Mouse (Mus musculus) midbrain, postnatal 0 days (tissue): ENCODE data around the gene Dennd6a. TPM values are rescaled to one million over a fixed set of nuclear protein-coding genes. Genes with fewer than 3 reads are reported as not detected.

Experiments
- ATAC-seq: fragments of 200-750 bp; cut with Nextera tagmentation; 2 replicates; pipeline ENCODE4 v1.8.0; 2017; ENCODE audit warnings: moderate number of reproducible peaks, mild to moderate bottlenecking, moderate TSS enrichment, moderate library complexity; ENCODE audit not compliant: low FRiP score
- DNase-seq: peaks from one replicate; pipeline ENCODE4 v3.0.0-alpha.2; 2015; ENCODE audit warnings: low spot score
- H3K27ac ChIP-seq: fragments of 300-500 bp; sonication (generic); 2 replicates; pipeline ENCODE4 v1.5.1; 2014; ENCODE audit warnings: low read depth, mild to moderate bottlenecking, low read length, mixed read lengths
- H3K27me3 ChIP-seq: fragments of 300-500 bp; sonication (generic); 2 replicates; pipeline ENCODE4 v1.6.1; 2014; ENCODE audit warnings: low read length, control low read depth, mixed read lengths; ENCODE audit not compliant: insufficient read depth
- H3K36me3 ChIP-seq: fragments of 300-500 bp; sonication (generic); 2 replicates; pipeline ENCODE4 v1.6.1; 2014; ENCODE audit warnings: low read length, control low read depth, mixed read lengths; ENCODE audit not compliant: insufficient read depth
- H3K4me1 ChIP-seq: fragments of 300-500 bp; sonication (generic); 2 replicates; pipeline ENCODE4 v1.6.1; 2014; ENCODE audit warnings: mild to moderate bottlenecking, control low read depth, antibody characterized with exemption, low read length, mixed read lengths; ENCODE audit not compliant: insufficient read depth
- H3K4me2 ChIP-seq: fragments of 300-500 bp; sonication (generic); 2 replicates; pipeline ENCODE4 v1.6.1; 2014; ENCODE audit warnings: low read depth, mild to moderate bottlenecking, low read length, mixed read lengths; ENCODE audit not compliant: poor library complexity, severe bottlenecking
- H3K4me3 ChIP-seq: fragments of 300-500 bp; sonication (generic); 2 replicates; pipeline ENCODE4 v1.5.1; 2014; ENCODE audit warnings: low read depth, mild to moderate bottlenecking, low read length, moderate library complexity
- H3K9ac ChIP-seq: fragments of 300-500 bp; sonication (generic); replicated peaks from 2 replicates; pipeline ENCODE4 v1.6.1; 2014; ENCODE audit warnings: mild to moderate bottlenecking, low read length, moderate library complexity, mixed read lengths; ENCODE audit not compliant: poor library complexity, severe bottlenecking
- H3K9me3 ChIP-seq: fragments of 300-500 bp; sonication (generic); 2 replicates; pipeline ENCODE4 v1.6.1; 2016; ENCODE audit warnings: low read length, control low read depth
- CTCF ChIP-seq: IDR thresholded peaks from 2 replicates; pipeline ENCODE4 v1.5.1; 2016; ENCODE audit warnings: antibody characterized with exemption, mild to moderate bottlenecking
- WGBS: fragments of 180-500 bp; shearing (Covaris S2); extraction: QIAGEN DNeasy Blood & Tissue Kit; methylation state at CpG from one replicate; pipeline ENCODE4 v1.1.7; 2014; 5-methylcytosine and 5-hydroxymethylcytosine counted together
- polyA plus RNA-seq: library from polyadenylated mRNA; unstranded; fragments of >200 nt; fragmentation: Nextera tagmentation; extraction: Ambion mirVana; gene quantifications from 2 replicates; pipeline ENCODE4 v1.2.1, GENCODE M21; 2015
- total RNA-seq: library from RNA; depleted of rRNA; stranded (reverse); fragments of >200 nt; gene quantifications from 2 replicates; pipeline ENCODE4 v1.2.3, GENCODE M21; 2014

The Dennd6a gene
- total and polyA plus RNA-seq, 2 experiments from 2014 or later, result 9.5 to 26.1 TPM

GRCm38 (mm10) chr14:26662016-26662415 is 88.4 kb downstream of the Dennd6a start:
- H3K36me3 ChIP-seq, result peaks cover 19% of the 10 kb centered on the region
- 92% methylated on average over 3 of the region's 3 CpGs for WGBS

GRCm38 (mm10) chr14:26662488-26662887 is 88.8 kb downstream of the Dennd6a start:
- no peaks in the 10 kb centered on the region for H3K27me3 ChIP-seq
- ATAC-seq, result no peak
- no peak overlapping the region for H3K9ac ChIP-seq
- DNase-seq, result no peak
- WGBS, result 87% methylated on average over 2 of the region's 2 CpGs
- H3K4me3 ChIP-seq, result no peak overlapping the region
- peaks cover 15% of the 10 kb centered on the region for H3K36me3 ChIP-seq
- H3K4me1 ChIP-seq, result no peaks in the 10 kb centered on the region
- H3K4me2 ChIP-seq, result no peak overlapping the region
- H3K27ac ChIP-seq, result no peak overlapping the region
- no peaks in the 10 kb centered on the region for H3K9me3 ChIP-seq
- no peak for TF ChIP-seq CTCF

More at GRCm38 (mm10) chr14:26662016-26662415, 88.4 kb downstream of the Dennd6a start:
- no peak for DNase-seq
- Histone ChIP-seq H3K27me3 (no peaks in the 10 kb centered on the region), H3K9ac (no peak overlapping the region), H3K9me3 (no peaks in the 10 kb centered on the region), H3K4me3 (no peak overlapping the region), H3K4me1 (no peaks in the 10 kb centered on the region), H3K4me2 (no peak overlapping the region), H3K27ac (no peak overlapping the region)
- TF ChIP-seq CTCF, result no peak
- no peak for ATAC-seq

- no peak overlapping the region for H3K4me2 ChIP-seq
- TF ChIP-seq CTCF, result no peak
- no peak overlapping the region for H3K4me3 ChIP-seq
- H3K9me3 ChIP-seq, result no peaks in the 10 kb centered on the region
- no peak overlapping the region for H3K9ac ChIP-seq
- DNase-seq (no peak), ATAC-seq (no peak)
- H3K27me3 ChIP-seq, result no peaks in the 10 kb centered on the region
- 0 out of 2 replicates have a peak, but pooled peaks cover 5% of the 10 kb centered on the region for H3K4me1 ChIP-seq
- H3K27ac ChIP-seq, result no peak overlapping the region
- WGBS, result 93% methylated on average over 2 of the region's 2 CpGs
- peaks cover 15% of the 10 kb centered on the region for H3K36me3 ChIP-seq
These were observed 90.2 kb downstream of the Dennd6a start for GRCm38 (mm10) chr14:26663851-26664250.

GRCm38 (mm10) chr14:26667991-26668370 is 94.3 kb downstream of the Dennd6a start:
- Histone ChIP-seq H3K9ac (peak overlapping the region; percentile 84), H3K4me2 (peak overlapping the region; percentile 85), H3K27ac (0 out of 2 replicates have a peak overlapping the region, but pooled peaks have one; percentile 87), H3K9me3 (no peaks in the 10 kb centered on the region), H3K36me3 (peaks cover 9% of the 10 kb centered on the region), H3K4me1 (0 out of 2 replicates have a peak, but pooled peaks cover 5% of the 10 kb centered on the region), H3K27me3 (no peaks in the 10 kb centered on the region), H3K4me3 (peak overlapping the region; percentile 95)
- no peak for TF ChIP-seq CTCF
- 27% methylated on average over 6 of the region's 6 CpGs for WGBS
- DNase-seq, result no peak
- no peak for ATAC-seq

DNA sequence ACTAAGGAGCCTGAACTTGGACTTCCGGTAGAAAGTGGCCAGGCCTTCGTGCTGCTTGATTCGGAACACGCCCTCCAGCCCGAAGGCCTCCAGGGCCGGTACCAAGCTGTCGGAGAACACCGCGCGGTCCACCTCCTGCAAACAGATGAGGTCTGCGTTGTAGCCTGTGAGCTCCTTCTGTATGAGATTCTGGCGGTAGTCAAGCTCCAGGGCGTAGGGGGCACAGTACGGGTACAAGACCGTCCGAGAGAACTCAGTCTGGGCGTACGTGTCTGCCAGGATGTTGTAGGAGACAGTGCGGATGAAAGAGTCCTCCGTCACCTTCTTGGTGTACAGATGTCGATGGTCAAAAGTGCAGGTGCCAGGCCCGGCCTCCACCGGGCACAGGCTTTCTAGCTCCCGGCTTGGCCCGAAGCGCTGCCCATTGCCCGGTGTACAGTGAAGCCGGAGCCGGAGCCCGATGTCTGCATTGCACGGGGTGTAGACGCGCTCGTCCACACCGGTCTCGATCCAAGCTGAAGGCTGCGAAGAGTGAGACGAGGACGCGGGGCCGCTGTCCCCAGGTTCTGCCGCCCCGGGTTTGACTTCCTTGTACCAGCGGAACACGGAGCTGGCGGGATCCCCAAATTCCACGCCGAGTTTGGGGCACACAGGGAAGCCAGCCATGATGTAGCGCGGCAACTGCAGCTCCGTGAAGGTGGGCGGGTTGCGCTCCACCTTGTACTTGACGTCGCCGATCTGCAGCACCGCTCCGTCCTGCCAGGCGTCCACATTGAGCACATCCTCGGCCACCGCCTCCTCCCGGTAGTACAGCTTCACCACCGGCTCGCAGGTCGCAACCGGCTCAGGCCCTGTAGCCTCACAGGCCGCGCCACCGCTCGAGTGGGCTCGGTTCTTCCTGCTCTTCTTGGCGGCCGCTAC is 95.0 kb downstream of the Dennd6a start:
- WGBS, result 1% methylated on average over 73 of the region's 73 CpGs
- H3K4me1 ChIP-seq, result 0 out of 2 replicates have a peak, but pooled peaks cover 5% of the 10 kb centered on the region
- no peak for DNase-seq
- H3K27me3 ChIP-seq, result no peaks in the 10 kb centered on the region
- TF ChIP-seq CTCF, result peak; percentile 31; the same call in 1 of the 2 replicates
- peak overlapping the region; percentile 87 for H3K27ac ChIP-seq
- peak overlapping the region; percentile 85 for H3K4me2 ChIP-seq
- peaks cover 9% of the 10 kb centered on the region for H3K36me3 ChIP-seq
- H3K4me3 ChIP-seq, result peak overlapping the region; percentile 95
- ATAC-seq, result peak; percentile 59
- peak overlapping the region; percentile 84 for H3K9ac ChIP-seq
- H3K9me3 ChIP-seq, result no peaks in the 10 kb centered on the region
